8 mouse cellular contexts compared by ENCODE assay signal in genomic region chr9:37053041-37053440, GRCm38 (mm10).
DNase-seq lines count a peak whose midpoint lies in the region; ATAC-seq and TF ChIP-seq lines count a peak whose summit lies in the region.

No protein-coding gene starts in this region.

- H3K4me2 ChIP-seq in forebrain, embryonic 16.5 days (ENCODE audit: low read length): no peak overlapping the region
- H3K4me2 ChIP-seq in heart, postnatal 0 days (ENCODE audit: low read depth, low read length): peak overlapping the region; percentile 23; the same call in 1 of the 2 replicates
- H3K4me2 ChIP-seq in limb, embryonic 15.5 days: peak overlapping the region; percentile 17; the same call in 1 of the 2 replicates

- H3K27me3 ChIP-seq in forebrain, embryonic 10.5 days (ENCODE audit: poor library complexity, severe bottlenecking): no peaks in the 10 kb centered on the region
- no peaks in the 10 kb centered on the region for H3K27me3 ChIP-seq in forebrain, embryonic 16.5 days (replicated peaks; ENCODE audit: control insufficient read depth, insufficient read depth, low read length)
- no peaks in the 10 kb centered on the region for H3K27me3 ChIP-seq in heart, postnatal 0 days (ENCODE audit: control insufficient read depth, insufficient read depth, low read length)
- H3K27me3 ChIP-seq in limb, embryonic 15.5 days: no peaks in the 10 kb centered on the region

- H3K36me3 ChIP-seq in forebrain, embryonic 10.5 days (replicated peaks): 0 out of 2 replicates have a peak, but pooled peaks cover 8% of the 10 kb centered on the region
- no peaks in the 10 kb centered on the region for H3K36me3 ChIP-seq in forebrain, embryonic 16.5 days (ENCODE audit: control insufficient read depth, insufficient read depth)
- no peaks in the 10 kb centered on the region for H3K36me3 ChIP-seq in heart, postnatal 0 days (replicated peaks; ENCODE audit: control insufficient read depth, insufficient read depth, low read length)
- H3K36me3 ChIP-seq in limb, embryonic 15.5 days: no peaks in the 10 kb centered on the region

- 40% methylated on average over 6 of the region's 6 CpGs for WGBS in forebrain, embryonic 10.5 days
- WGBS in forebrain, embryonic 16.5 days: 44% methylated on average over 6 of the region's 6 CpGs
- 45% methylated on average over 6 of the region's 6 CpGs for WGBS in heart, postnatal 0 days
- WGBS in limb, embryonic 15.5 days: 17% methylated on average over 6 of the region's 6 CpGs

- peaks cover 75% of the 10 kb centered on the region for H3K4me1 ChIP-seq in forebrain, embryonic 10.5 days
- H3K4me1 ChIP-seq in forebrain, embryonic 16.5 days (replicated peaks; ENCODE audit: control insufficient read depth, insufficient read depth, low read length): peaks cover 20% of the 10 kb centered on the region
- H3K4me1 ChIP-seq in heart, postnatal 0 days (ENCODE audit: control insufficient read depth, insufficient read depth): peaks cover 16% of the 10 kb centered on the region; the same call in 1 of the 2 replicates
- H3K4me1 ChIP-seq in limb, embryonic 15.5 days: peaks cover 35% of the 10 kb centered on the region

- TF ChIP-seq EP300 in heart, postnatal 0 days (IDR thresholded peaks at IDR 0.05; ENCODE audit: low read depth): no peak

- no peak for TF ChIP-seq CTCF in heart, postnatal 0 days (IDR thresholded peaks at IDR 0.05; ENCODE audit: low read depth)

- no peak overlapping the region for H3K9ac ChIP-seq in forebrain, embryonic 16.5 days (replicated peaks; ENCODE audit: low read depth, low read length)
- H3K9ac ChIP-seq in heart, postnatal 0 days (replicated peaks; ENCODE audit: low read depth, low read length): no peak overlapping the region
- no peak overlapping the region for H3K9ac ChIP-seq in limb, embryonic 15.5 days

- peak; percentile 44 for DNase-seq in forebrain, embryonic 10.5 days (ENCODE audit: extremely low spot score, low spot score)
- peak; percentile 62 for DNase-seq in embryo, embryonic 10.5 days (ENCODE audit: low spot score)
- DNase-seq in heart, postnatal 0 days (ENCODE audit: low spot score): no peak
- no peak for DNase-seq in thymus, postnatal 4 days
- no peak for DNase-seq in thymus, postnatal 36 days
- DNase-seq in thymus, postnatal 10 days (ENCODE audit: low spot score in 2 of 2): no peak

- H3K9me3 ChIP-seq in forebrain, embryonic 10.5 days: no peaks in the 10 kb centered on the region
- H3K9me3 ChIP-seq in forebrain, embryonic 16.5 days (ENCODE audit: control insufficient read depth, low read length): no peaks in the 10 kb centered on the region
- no peaks in the 10 kb centered on the region for H3K9me3 ChIP-seq in heart, postnatal 0 days (replicated peaks; ENCODE audit: control insufficient read depth, low read length)
- H3K9me3 ChIP-seq in limb, embryonic 15.5 days: no peaks in the 10 kb centered on the region

- H3K4me3 ChIP-seq in forebrain, embryonic 10.5 days: no peak overlapping the region
- H3K4me3 ChIP-seq in forebrain, embryonic 16.5 days (replicated peaks; ENCODE audit: low read length): no peak overlapping the region
- 0 out of 2 replicates have a peak overlapping the region, but pooled peaks have one; percentile 4 for H3K4me3 ChIP-seq in heart, postnatal 0 days (ENCODE audit: low read depth, low read length)
- no peak overlapping the region for H3K4me3 ChIP-seq in limb, embryonic 15.5 days

- H3K27ac ChIP-seq in forebrain, embryonic 10.5 days: peak overlapping the region; percentile 89
- no peak overlapping the region for H3K27ac ChIP-seq in forebrain, embryonic 16.5 days (ENCODE audit: low read length)
- H3K27ac ChIP-seq in heart, postnatal 0 days (ENCODE audit: low read depth): peak overlapping the region; percentile 61
- peak overlapping the region; percentile 71 for H3K27ac ChIP-seq in limb, embryonic 15.5 days

- no peak for ATAC-seq in forebrain, embryonic 16.5 days
- no peak for ATAC-seq in heart, postnatal 0 days (ENCODE audit: insufficient read depth, low read depth)
- ATAC-seq in limb, embryonic 15.5 days (ENCODE audit: insufficient number of reproducible peaks, low FRiP score, low TSS enrichment, low read depth): no peak

Comparison
In these comparisons a context has a peak if more than half of its experiments do, and no peak if none do; other contexts are left out.
1. DNase-seq: peak in forebrain, embryonic 10.5 days (single experiment) and embryo, embryonic 10.5 days (single experiment); none in heart, postnatal 0 days (single experiment), thymus, postnatal 4 days (single experiment), thymus, postnatal 36 days (0 of 2) and thymus, postnatal 10 days (0 of 2).